Mouse (Mus musculus) limb, embryonic 14.5 days (tissue): Measurements from ENCODE around the gene Slc16a11. TPM values are rescaled to one million over a fixed set of nuclear protein-coding genes. Genes with fewer than 3 reads are reported as not detected.
A peak's percentile ranks its signal among the peaks of the same experiment; 100 is the strongest.

Experiments used
- ATAC-seq: fragments of 200-750 bp; cut with Nextera tagmentation; 2 replicates; pipeline ENCODE4 v1.8.0; 2017; ENCODE audit warnings: low read depth, moderate number of reproducible peaks, moderate TSS enrichment; ENCODE audit not compliant: low FRiP score
- DNase-seq: peaks from one replicate; pipeline ENCODE4 v3.0.0-alpha.2; 2015; ENCODE audit warnings: low spot score
- H3K27ac ChIP-seq: fragments of 300-500 bp; sonication (generic); replicated peaks from 2 replicates; pipeline ENCODE4 v1.5.1; 2014; ENCODE audit warnings: low read depth, mild to moderate bottlenecking, low read length, moderate library complexity, mixed read lengths
- H3K27me3 ChIP-seq: fragments of 300-500 bp; sonication (generic); 2 replicates; pipeline ENCODE4 v1.6.1; 2014; ENCODE audit warnings: low read length, mixed read lengths; ENCODE audit not compliant: control insufficient read depth, insufficient read depth
- H3K36me3 ChIP-seq: fragments of 300-500 bp; sonication (generic); 2 replicates; pipeline ENCODE4 v1.6.1; 2014; ENCODE audit warnings: mild to moderate bottlenecking, low read length, moderate library complexity, mixed read lengths; ENCODE audit not compliant: control insufficient read depth, insufficient read depth
- H3K4me1 ChIP-seq: fragments of 300-500 bp; sonication (generic); 2 replicates; pipeline ENCODE4 v1.6.1; 2014; ENCODE audit warnings: antibody characterized with exemption, low read length, mixed read lengths; ENCODE audit not compliant: control insufficient read depth, insufficient read depth
- H3K4me2 ChIP-seq: fragments of 300-500 bp; sonication (generic); replicated peaks from 2 replicates; pipeline ENCODE4 v1.6.1; 2014; ENCODE audit warnings: low read depth, mild to moderate bottlenecking, low read length, moderate library complexity; ENCODE audit not compliant: severe bottlenecking
- H3K4me3 ChIP-seq: fragments of 300-500 bp; sonication (generic); replicated peaks from 2 replicates; pipeline ENCODE4 v1.5.1; 2014; ENCODE audit warnings: low read length
- H3K9ac ChIP-seq: fragments of 300-500 bp; sonication (generic); 2 replicates; pipeline ENCODE4 v1.6.1; 2014; ENCODE audit warnings: mild to moderate bottlenecking, low read depth, low read length, moderate library complexity; ENCODE audit not compliant: severe bottlenecking
- H3K9me3 ChIP-seq: fragments of 300-500 bp; sonication (generic); 2 replicates; pipeline ENCODE4 v1.6.1; 2016; ENCODE audit warnings: low read length; ENCODE audit not compliant: control insufficient read depth
- POLR2A ChIP-seq: fragments of 200-500 bp; IDR thresholded peaks from 2 replicates; pipeline ENCODE4 v1.8.0; 2012; ENCODE audit warnings: inconsistent platforms, mild to moderate bottlenecking, moderate library complexity, borderline replicate concordance; ENCODE audit not compliant: insufficient read depth, insufficient read length; ENCODE audit errors: extremely low read depth
- WGBS: fragments of 180-500 bp; shearing (Covaris S2); extraction: QIAGEN DNeasy Blood & Tissue Kit; methylation state at CpG from one replicate; pipeline ENCODE4 v1.1.7; 2014; 5-methylcytosine and 5-hydroxymethylcytosine counted together
- polyA plus RNA-seq, 2 experiments: library from polyadenylated mRNA; depleted of rRNA in 1 of 2; stranded (reverse) in 1 of 2; unstranded in 1 of 2; fragments of >200 nt; fragmentation: Nextera tagmentation in 1 of 2; extraction: Ambion mirVana in 1 of 2; gene quantifications; 2 replicates each; pipeline versions ENCODE4 v1.2.1 to v1.2.3; 2012 to 2014

Slc16a11 gene
- polyA plus RNA-seq, 2 experiments = 0.47 to 1.3 TPM

DNA sequence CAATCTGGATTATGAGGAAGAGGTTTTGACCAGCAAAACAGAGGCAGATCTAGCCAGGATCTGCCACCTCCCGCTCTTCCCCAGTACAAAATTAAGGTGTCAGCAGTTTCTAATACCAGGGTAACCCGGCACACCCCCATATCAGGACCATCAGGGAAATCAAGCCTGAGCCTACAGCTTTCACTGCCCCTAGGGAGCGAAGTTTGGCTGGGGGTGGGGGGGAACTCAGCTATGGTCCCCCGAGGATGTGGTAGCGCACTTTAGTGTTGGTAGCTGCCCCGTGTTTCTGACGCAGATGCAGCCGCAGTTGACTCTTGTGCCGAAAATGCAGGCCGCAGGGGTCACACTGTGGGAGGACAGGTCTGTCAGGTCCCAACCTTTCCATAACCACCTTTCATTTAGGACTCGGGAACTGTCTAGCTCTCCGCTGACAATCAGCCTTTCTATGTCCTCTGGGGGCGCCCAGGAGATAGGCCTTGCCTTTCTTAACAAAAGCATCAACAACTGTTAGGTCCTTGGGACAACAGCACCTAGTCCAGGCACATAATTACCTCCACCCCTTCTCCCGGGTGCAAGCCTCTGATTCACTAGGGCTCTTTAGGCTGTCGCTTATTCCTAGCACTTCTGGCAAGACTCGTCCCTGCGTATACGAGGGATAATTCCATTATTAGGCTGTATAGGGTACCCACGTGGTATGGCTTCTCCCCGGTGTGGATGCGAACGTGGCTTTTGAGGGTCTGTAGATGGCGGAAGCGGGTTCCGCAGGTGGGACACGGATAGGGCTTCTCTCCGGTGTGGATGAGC lies 13.4 kb downstream of the Slc16a11 start:
- H3K9ac ChIP-seq = no peak overlapping the region
- H3K27me3 ChIP-seq = peaks cover 55% of the 10 kb centered on the region
- H3K4me1 ChIP-seq = peaks cover 22% of the 10 kb centered on the region; the same call in 1 of the 2 replicates
- ATAC-seq (no peak), DNase-seq (no peak)
- peak overlapping the region; percentile 32 for H3K4me2 ChIP-seq
- H3K4me3 ChIP-seq = peak overlapping the region; percentile 25
- H3K9me3 ChIP-seq = no peaks in the 10 kb centered on the region
- H3K27ac ChIP-seq = no peak overlapping the region
- H3K36me3 ChIP-seq = no peaks in the 10 kb centered on the region
- 20% methylated on average over 27 of the region's 27 CpGs for WGBS
- TF ChIP-seq POLR2A = no peak

DNA sequence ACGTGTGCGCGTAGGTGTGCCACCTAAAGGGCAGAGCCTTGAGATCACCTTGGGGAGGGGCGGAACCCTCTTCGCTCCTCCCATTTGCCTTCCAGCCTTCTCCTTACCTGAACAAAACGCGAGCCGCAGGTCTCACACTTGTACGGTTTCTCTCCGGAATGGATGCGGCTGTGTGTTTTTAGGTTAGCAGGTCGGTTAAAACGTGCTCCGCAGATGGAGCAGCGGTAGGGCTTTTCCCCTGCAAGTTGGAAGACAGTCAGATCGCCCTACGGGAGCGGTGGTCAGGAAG lies 14.0 kb downstream of the Slc16a11 start:
- peak overlapping the region; percentile 32 for H3K4me2 ChIP-seq
- H3K4me3 ChIP-seq = peak overlapping the region; percentile 25
- 5% methylated on average over 18 of the region's 18 CpGs for WGBS
- no peak overlapping the region for H3K9ac ChIP-seq
- H3K27me3 ChIP-seq = peaks cover 55% of the 10 kb centered on the region
- peaks cover 19% of the 10 kb centered on the region; the same call in 1 of the 2 replicates for H3K4me1 ChIP-seq
- no peak for TF ChIP-seq POLR2A
- no peak for DNase-seq
- ATAC-seq = no peak
- H3K27ac ChIP-seq = no peak overlapping the region; the same call in 1 of the 2 replicates
- H3K36me3 ChIP-seq = no peaks in the 10 kb centered on the region
- no peaks in the 10 kb centered on the region for H3K9me3 ChIP-seq

DNA sequence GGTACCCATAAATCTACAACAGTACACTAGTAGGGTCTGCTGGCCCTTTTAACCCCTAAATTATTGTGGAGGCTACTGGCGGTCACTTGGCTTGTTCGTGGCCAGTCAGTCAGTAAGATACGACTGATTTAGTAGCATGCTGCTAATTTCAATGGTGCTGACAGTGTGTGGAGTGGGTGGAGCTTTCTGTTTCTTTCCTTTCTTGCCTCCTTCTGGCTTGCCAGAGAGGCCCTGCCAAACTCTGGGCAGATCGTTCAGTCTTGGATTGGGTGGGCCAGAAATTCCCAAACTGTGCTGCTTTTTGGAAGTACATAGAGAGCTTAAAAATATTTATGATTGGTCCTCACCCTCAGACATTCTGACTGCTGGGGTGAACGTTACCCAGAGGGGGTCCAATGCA lies 14.6 kb downstream of the Slc16a11 start:
- ATAC-seq = no peak
- Histone ChIP-seq H3K27me3 (peaks cover 55% of the 10 kb centered on the region), H3K4me3 (0 out of 2 replicates have a peak overlapping the region, but pooled peaks have one; percentile 25), H3K4me2 (peak overlapping the region; percentile 32), H3K9me3 (no peaks in the 10 kb centered on the region), H3K36me3 (no peaks in the 10 kb centered on the region), H3K27ac (no peak overlapping the region), H3K4me1 (peaks cover 13% of the 10 kb centered on the region; the same call in 1 of the 2 replicates), H3K9ac (no peak overlapping the region)
- 32% methylated on average over 5 of the region's 5 CpGs for WGBS
- DNase-seq = no peak
- no peak for TF ChIP-seq POLR2A

DNA sequence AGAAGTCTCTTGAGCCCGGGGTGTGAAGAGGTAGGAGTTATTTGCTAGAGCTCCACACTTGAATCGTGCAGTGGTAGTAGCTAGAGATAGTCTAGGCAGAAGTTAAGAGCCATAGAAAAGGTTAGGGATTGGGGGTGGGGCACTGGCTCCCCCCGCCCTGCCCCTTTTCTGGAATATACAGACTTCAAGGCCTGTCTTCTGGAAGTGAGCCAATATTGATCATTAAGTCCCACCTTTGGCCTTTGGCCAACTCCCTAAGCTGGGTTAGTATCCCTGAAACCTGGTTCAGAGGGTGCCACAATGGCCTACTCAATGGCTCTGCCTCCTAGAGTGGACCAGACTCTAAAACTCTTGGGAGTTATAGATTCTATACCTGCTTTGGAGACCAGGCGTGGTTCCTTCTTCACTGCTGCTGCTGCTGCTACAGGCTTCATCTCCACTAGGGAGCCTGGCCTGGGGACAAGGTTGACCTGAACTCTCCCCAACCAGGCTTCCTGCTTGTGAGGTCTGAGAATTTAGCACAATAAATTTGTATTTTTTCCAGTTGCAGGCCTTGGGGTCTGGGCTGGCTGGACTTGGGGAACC lies 15.2 kb downstream of the Slc16a11 start:
- H3K4me3 ChIP-seq = peak overlapping the region; percentile 27; the same call in 1 of the 2 replicates
- H3K9ac ChIP-seq = no peak overlapping the region
- 86% methylated on average over 4 of the region's 4 CpGs for WGBS
- no peaks in the 10 kb centered on the region for H3K36me3 ChIP-seq
- DNase-seq (no peak), ATAC-seq (no peak)
- no peak overlapping the region for H3K27ac ChIP-seq
- TF ChIP-seq POLR2A = no peak
- peaks cover 13% of the 10 kb centered on the region; the same call in 1 of the 2 replicates for H3K4me1 ChIP-seq
- no peaks in the 10 kb centered on the region for H3K9me3 ChIP-seq
- peaks cover 55% of the 10 kb centered on the region for H3K27me3 ChIP-seq
- peak overlapping the region; percentile 32; the same call in 1 of the 2 replicates for H3K4me2 ChIP-seq

DNA sequence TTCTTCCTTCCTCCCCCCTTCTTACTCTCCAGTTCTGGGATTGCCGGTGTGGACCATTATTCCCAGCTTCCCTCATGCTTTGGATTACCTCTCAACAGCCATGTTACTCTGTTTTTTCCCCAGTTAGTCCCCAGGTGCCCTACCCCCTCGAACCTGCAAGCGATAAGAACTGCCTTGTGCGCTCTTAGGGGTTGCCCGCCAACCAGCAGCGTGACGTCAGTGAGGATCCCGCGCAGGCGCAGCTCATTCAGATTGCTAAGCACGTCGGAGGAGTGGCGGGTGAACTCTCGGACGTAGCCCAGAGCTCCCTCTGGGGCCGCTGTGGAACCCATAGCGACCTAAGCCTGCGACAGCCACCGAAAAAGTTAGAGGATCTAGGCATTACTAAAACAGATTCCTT lies 16.3 kb downstream of the Slc16a11 start:
- no peaks in the 10 kb centered on the region for H3K36me3 ChIP-seq
- ATAC-seq = 0 out of 2 replicates have a peak, but pooled peaks have one; percentile 23
- 2% methylated on average over 19 of the region's 19 CpGs for WGBS
- DNase-seq = peak; percentile 73
- H3K9me3 ChIP-seq = no peaks in the 10 kb centered on the region
- TF ChIP-seq POLR2A = no peak
- peak overlapping the region; percentile 45 for H3K4me2 ChIP-seq
- H3K4me3 ChIP-seq = peak overlapping the region; percentile 27
- H3K27ac ChIP-seq = no peak overlapping the region
- H3K27me3 ChIP-seq = peaks cover 55% of the 10 kb centered on the region
- 0 out of 2 replicates have a peak overlapping the region, but pooled peaks have one; percentile 2 for H3K9ac ChIP-seq
- peaks cover 22% of the 10 kb centered on the region for H3K4me1 ChIP-seq
